Mouse (Mus musculus) MEL (cell line): ENCODE measurements at regions not wholly inside any gene's neighbourhood (a gene's known extent, or its start where the extent isn't known, plus 50 kb on each side); places are given as distances from the start of the nearest gene placed in this dataset.

Source experiments
- DNase-seq: peaks from one replicate; pipeline ENCODE4 v3.0.0; 2011; ENCODE audit warnings: low read depth, low spot score
- H3K27ac ChIP-seq: 2 replicates; pipeline ENCODE4 v1.5.1; 2012; ENCODE audit warnings: low read depth, mild to moderate bottlenecking, control low read depth, low read length, moderate library complexity; ENCODE audit not compliant: control insufficient read depth
- H3K27me3 ChIP-seq, 2 experiments: fragments of 150-350 bp in 1 of 2; sonication (generic) in 1 of 2; 2 replicates each; pipeline ENCODE4 v1.6.1; 2012; ENCODE audit warnings: low read length in 2 of 2, mild to moderate bottlenecking in 2 of 2, improper control_type of control experiment in 1 of 2, moderate library complexity in 1 of 2; ENCODE audit not compliant: insufficient read depth in 2 of 2, control insufficient read depth in 1 of 2
- H3K36me3 ChIP-seq, 2 experiments: 2 replicates each; pipeline ENCODE4 v1.6.1; 2012 to 2014; ENCODE audit warnings: low read length in 2 of 2, improper control_type of control experiment in 1 of 2, inconsistent platforms in 1 of 2, mild to moderate bottlenecking in 1 of 2; ENCODE audit not compliant: insufficient read depth in 2 of 2, control insufficient read depth in 1 of 2
- H3K4me1 ChIP-seq, 2 experiments: fragments of 150-350 bp in 1 of 2; sonication (generic) in 1 of 2; 2 replicates each; pipeline ENCODE4 v1.6.1; 2012; ENCODE audit warnings: low read length in 2 of 2, improper control_type of control experiment in 1 of 2, mild to moderate bottlenecking in 1 of 2; ENCODE audit not compliant: insufficient read depth in 2 of 2, control insufficient read depth in 1 of 2
- H3K4me3 ChIP-seq, 2 experiments: fragments of 150-350 bp in 1 of 2; sonication (generic) in 1 of 2; 2 replicates each; pipeline ENCODE4 v1.5.1; 2012; ENCODE audit warnings: low read depth in 2 of 2, low read length in 2 of 2, mild to moderate bottlenecking in 2 of 2, moderate library complexity in 2 of 2, control low read depth in 1 of 2, improper control_type of control experiment in 1 of 2; ENCODE audit not compliant: control insufficient read depth in 1 of 2, insufficient read depth in 1 of 2
- H3K79me2 ChIP-seq: 2 replicates; pipeline ENCODE4 v1.6.1; 2012; ENCODE audit warnings: mild to moderate bottlenecking, low read length, moderate library complexity; ENCODE audit not compliant: control insufficient read depth, poor library complexity, insufficient read depth
- H3K9ac ChIP-seq: 2 replicates; pipeline ENCODE4 v1.6.1; 2012; ENCODE audit warnings: low read depth, mild to moderate bottlenecking, control low read depth, low read length, moderate library complexity; ENCODE audit not compliant: control insufficient read depth, poor library complexity, severe bottlenecking
- H3K9me3 ChIP-seq: fragments of 150-350 bp; sonication (generic); replicated peaks from 2 replicates; pipeline ENCODE4 v1.6.1; 2012; ENCODE audit warnings: mild to moderate bottlenecking, low read length, improper control_type of control experiment, moderate library complexity; ENCODE audit not compliant: insufficient read depth
- CTCF ChIP-seq, 3 experiments: IDR thresholded peaks in 2 of 3; conservative IDR thresholded peaks in 1 of 3; 2 replicates each; pipeline ENCODE4 v1.5.1; 2011 to 2012; ENCODE audit warnings: low read length in 3 of 3, low read depth in 2 of 3, mild to moderate bottlenecking in 2 of 3, improper control_type of control experiment in 1 of 3, inconsistent platforms in 1 of 3, mixed read lengths in 1 of 3, moderate library complexity in 1 of 3; ENCODE audit not compliant: control insufficient read depth in 1 of 3, insufficient read depth in 1 of 3, poor library complexity in 1 of 3, severe bottlenecking in 1 of 3
- E2F4 ChIP-seq: IDR thresholded peaks from 2 replicates; pipeline ENCODE4 v1.6.1; 2011; ENCODE audit warnings: low read depth, low read length, improper control_type of control experiment, borderline replicate concordance
- EP300 ChIP-seq, 2 experiments: IDR thresholded peaks; 2 replicates each; pipeline ENCODE4 v1.6.1; 2011; ENCODE audit warnings: improper control_type of control experiment in 2 of 2, low read length in 2 of 2, low read depth in 1 of 2, mild to moderate bottlenecking in 1 of 2
- GATA1 ChIP-seq: IDR thresholded peaks from 2 replicates; pipeline ENCODE4 v1.6.1; 2011; ENCODE audit warnings: low read depth, low read length, improper control_type of control experiment
- HCFC1 ChIP-seq: IDR thresholded peaks from 2 replicates; pipeline ENCODE4 v1.6.1; 2012; ENCODE audit warnings: low read depth, mild to moderate bottlenecking, inconsistent platforms, low read length, improper control_type of control experiment, moderate library complexity
- JUND ChIP-seq: IDR thresholded peaks from 2 replicates; pipeline ENCODE4 v1.6.1; 2011; ENCODE audit warnings: low read depth, mild to moderate bottlenecking, improper control_type of control experiment, low read length
- KAT2A ChIP-seq: conservative IDR thresholded peaks from 2 replicates; pipeline ENCODE4 v1.6.1; 2012; ENCODE audit warnings: low read depth, low read length, improper control_type of control experiment, inconsistent platforms
- MEF2A ChIP-seq: IDR thresholded peaks from 2 replicates; pipeline ENCODE4 v1.6.1; 2014; ENCODE audit warnings: low read depth, mild to moderate bottlenecking, inconsistent platforms, low read length, improper control_type of control experiment; ENCODE audit not compliant: poor library complexity, insufficient replicate concordance, severe bottlenecking; ENCODE audit errors: extremely low read depth
- MYB ChIP-seq: IDR thresholded peaks from 2 replicates; pipeline ENCODE4 v1.6.1; 2011; ENCODE audit warnings: mild to moderate bottlenecking, low read depth, low read length, improper control_type of control experiment
- NRF1 ChIP-seq: IDR thresholded peaks from 2 replicates; pipeline ENCODE4 v1.6.1; 2014; ENCODE audit warnings: low read depth, mild to moderate bottlenecking, inconsistent platforms, low read length, improper control_type of control experiment, moderate library complexity; ENCODE audit not compliant: poor library complexity, insufficient read depth, severe bottlenecking
- POLR2A ChIP-seq, 2 experiments: IDR thresholded peaks; 2 replicates each; pipeline ENCODE4 v1.6.1; 2011 to 2012; ENCODE audit warnings: low read length in 2 of 2, mild to moderate bottlenecking in 2 of 2, control low read depth in 1 of 2, improper control_type of control experiment in 1 of 2, low read depth in 1 of 2, moderate library complexity in 1 of 2; ENCODE audit not compliant: control insufficient read depth in 1 of 2, insufficient read depth in 1 of 2, poor library complexity in 1 of 2
- POLR2AphosphoS5 ChIP-seq: IDR thresholded peaks from 2 replicates; pipeline ENCODE4 v1.6.1; 2012; ENCODE audit warnings: low read depth, borderline replicate concordance, mild to moderate bottlenecking, inconsistent platforms, low read length, moderate library complexity, mixed read lengths
- RAD21 ChIP-seq: IDR thresholded peaks from 2 replicates; pipeline ENCODE4 v1.6.1; 2011; ENCODE audit warnings: mild to moderate bottlenecking, low read depth, low read length, improper control_type of control experiment
- RCOR1 ChIP-seq: IDR thresholded peaks from 2 replicates; pipeline ENCODE4 v1.6.1; 2012; ENCODE audit warnings: low read depth, mild to moderate bottlenecking, inconsistent platforms, low read length, improper control_type of control experiment
- TAL1 ChIP-seq: IDR thresholded peaks from 2 replicates; pipeline ENCODE4 v1.6.1; 2012; ENCODE audit warnings: mild to moderate bottlenecking, inconsistent platforms, low read length, moderate library complexity, mixed read lengths
- TBP ChIP-seq: IDR thresholded peaks from 2 replicates; pipeline ENCODE4 v1.8.0; 2011; ENCODE audit warnings: low read depth, low read length, improper control_type of control experiment
- TCF12 ChIP-seq: IDR thresholded peaks from 2 replicates; pipeline ENCODE4 v1.6.1; 2014; ENCODE audit warnings: low read depth, mild to moderate bottlenecking, inconsistent platforms, low read length, improper control_type of control experiment, moderate library complexity
- UBTF ChIP-seq: IDR thresholded peaks from 2 replicates; pipeline ENCODE4 v1.6.1; 2012; ENCODE audit warnings: low read depth, mild to moderate bottlenecking, inconsistent platforms, low read length, improper control_type of control experiment, moderate library complexity, borderline replicate concordance; ENCODE audit not compliant: insufficient read depth
- USF1 ChIP-seq: IDR thresholded peaks from 2 replicates; pipeline ENCODE4 v1.6.1; 2014; ENCODE audit warnings: low read depth, mild to moderate bottlenecking, inconsistent platforms, low read length, improper control_type of control experiment, moderate library complexity
- ZC3H11A ChIP-seq: IDR thresholded peaks from 2 replicates; pipeline ENCODE4 v1.6.1; 2012; ENCODE audit warnings: low read depth, mild to moderate bottlenecking, inconsistent platforms, low read length, improper control_type of control experiment
- ZKSCAN1 ChIP-seq: IDR thresholded peaks from 2 replicates; pipeline ENCODE4 v1.6.1; 2012; ENCODE audit warnings: low read depth, mild to moderate bottlenecking, inconsistent platforms, low read length, improper control_type of control experiment, moderate library complexity
- ZNF384 ChIP-seq: IDR thresholded peaks from 2 replicates; pipeline ENCODE4 v1.6.1; 2012; ENCODE audit warnings: low read depth, mild to moderate bottlenecking, inconsistent platforms, low read length, improper control_type of control experiment

DNA sequence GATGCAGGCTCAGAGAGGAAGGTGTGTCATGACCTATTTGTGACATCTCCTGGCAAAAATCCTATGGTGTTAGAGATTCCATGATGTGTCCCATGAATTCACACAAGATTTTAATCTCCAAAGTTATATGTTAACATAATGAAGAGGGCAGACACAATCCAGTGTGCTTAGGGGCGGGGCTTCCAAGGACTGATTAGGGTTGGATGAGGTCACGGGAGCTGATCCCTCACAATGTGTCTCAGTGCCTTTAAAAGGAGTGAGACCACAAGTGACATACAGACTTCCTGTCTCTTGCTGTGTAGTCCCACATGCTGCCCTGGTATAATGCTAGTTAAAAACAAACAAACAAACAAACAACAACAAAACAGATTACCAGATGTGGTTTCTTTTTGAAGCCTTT is 546.5 kb upstream of the Gm26657 start:
- H3K9me3 ChIP-seq, result no peaks in the 10 kb centered on the region
- no peak for DNase-seq

DNA sequence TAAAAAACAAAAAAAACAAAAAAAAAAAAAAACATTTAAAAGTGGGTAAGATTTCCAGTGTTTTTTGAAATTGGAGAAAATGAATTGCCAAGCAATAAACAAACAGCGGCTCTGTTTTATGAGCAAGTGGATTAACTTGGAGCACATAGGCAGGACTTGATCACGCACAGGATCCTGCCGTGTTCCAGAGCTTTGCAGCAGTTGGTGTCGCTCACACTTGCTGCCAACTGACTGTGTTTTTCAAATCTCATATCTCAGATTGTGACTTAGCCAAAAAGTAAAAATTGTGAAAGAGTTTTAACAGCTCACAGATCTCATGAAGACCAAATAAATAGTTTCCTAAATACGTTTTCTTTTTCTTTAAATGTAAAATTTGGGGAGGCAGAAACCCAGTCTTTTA is 547.4 kb upstream of the Gm26657 start:
- no peaks in the 10 kb centered on the region for H3K9me3 ChIP-seq
- TF ChIP-seq ZKSCAN1 (no peak), HCFC1 (no peak), MEF2A (no peak), TAL1 (no peak), POLR2AphosphoS5 (no peak), POLR2A (IDR thresholded peaks at IDR 0.05; ENCODE audit: control insufficient read depth in 1 of 2, insufficient read depth in 1 of 2, low read depth in 1 of 2, low read length in 2 of 2, poor library complexity in 1 of 2) (no peak), RCOR1 (no peak)
- no peak for DNase-seq
- H3K4me1 ChIP-seq, result no peaks in the 10 kb centered on the region
- no peak overlapping the region for H3K9ac ChIP-seq
- no peaks in the 10 kb centered on the region for H3K79me2 ChIP-seq
- no peaks in the 10 kb centered on the region for H3K27me3 ChIP-seq
- no peaks in the 10 kb centered on the region for H3K36me3 ChIP-seq
- no peak overlapping the region for H3K4me3 ChIP-seq
- no peak overlapping the region for H3K27ac ChIP-seq

More for the DNA sequence above, 546.5 kb upstream of the Gm26657 start:
- Histone ChIP-seq H3K27me3 (no peaks in the 10 kb centered on the region), H3K9ac (no peak overlapping the region), H3K79me2 (no peaks in the 10 kb centered on the region), H3K36me3 (no peaks in the 10 kb centered on the region), H3K4me3 (no peak overlapping the region), H3K4me1 (no peaks in the 10 kb centered on the region), H3K27ac (no peak overlapping the region)
- no peak for TF ChIP-seq ZNF384

- no peaks in the 10 kb centered on the region for H3K9me3 ChIP-seq
- H3K79me2 ChIP-seq, result no peaks in the 10 kb centered on the region
- H3K27ac ChIP-seq, result no peak overlapping the region
- no peak overlapping the region for H3K9ac ChIP-seq
- no peaks in the 10 kb centered on the region for H3K4me1 ChIP-seq
- H3K27me3 ChIP-seq, result no peaks in the 10 kb centered on the region
- TF ChIP-seq CTCF (IDR thresholded peaks at IDR 0.05 in 2 of 3, conservative IDR thresholded peaks at IDR 0.05 in 1 of 3; ENCODE audit: control insufficient read depth in 1 of 3, insufficient read depth in 1 of 3, low read depth in 2 of 3, low read length in 3 of 3, poor library complexity in 1 of 3, severe bottlenecking in 1 of 3) (no peak), ZC3H11A (no peak), JUND (no peak), HCFC1 (no peak), EP300 (IDR thresholded peaks at IDR 0.05; ENCODE audit: low read depth in 1 of 2, low read length in 2 of 2) (no peak), TCF12 (no peak), USF1 (no peak), GATA1 (no peak), KAT2A (no peak), E2F4 (no peak), NRF1 (no peak), RAD21 (no peak), TAL1 (no peak), POLR2AphosphoS5 (no peak), TBP (no peak), UBTF (no peak), MYB (no peak)
- DNase-seq, result no peak
- no peaks in the 10 kb centered on the region for H3K36me3 ChIP-seq
- H3K4me3 ChIP-seq, result no peak overlapping the region
Observed at GRCm38 (mm10) chr4:56179566-56179965, 560.3 kb upstream of the Gm26657 start.
